Mouse (Mus musculus) lung, embryonic 14.5 days (tissue): ENCODE results near the gene Ubash3b. TPM values are rescaled to one million over a fixed set of nuclear protein-coding genes. Genes with fewer than 3 reads are reported as not detected.

Experiments
- ATAC-seq: fragments of 200-750 bp; cut with Nextera tagmentation; 2 replicates; pipeline ENCODE4 v1.8.0; 2017; ENCODE audit warnings: mild to moderate bottlenecking, moderate TSS enrichment, moderate library complexity; ENCODE audit not compliant: insufficient read depth
- DNase-seq: peaks from one replicate; pipeline ENCODE4 v3.0.0-alpha.2; 2015
- H3K27ac ChIP-seq: fragments of 300-500 bp; sonication (generic); 2 replicates; pipeline ENCODE4 v1.5.1; 2014; ENCODE audit warnings: low read depth, mild to moderate bottlenecking, moderate library complexity
- H3K27me3 ChIP-seq: fragments of 300-500 bp; sonication (generic); 2 replicates; pipeline ENCODE4 v1.6.1; 2014; ENCODE audit warnings: low read length, control low read depth; ENCODE audit not compliant: insufficient read depth
- H3K36me3 ChIP-seq: fragments of 300-500 bp; sonication (generic); 2 replicates; pipeline ENCODE4 v1.6.1; 2014; ENCODE audit warnings: control low read depth; ENCODE audit not compliant: insufficient read depth
- H3K4me1 ChIP-seq: fragments of 300-500 bp; sonication (generic); 2 replicates; pipeline ENCODE4 v1.6.1; 2014; ENCODE audit warnings: antibody characterized with exemption, control low read depth; ENCODE audit not compliant: insufficient read depth
- H3K4me2 ChIP-seq: fragments of 300-500 bp; sonication (generic); 2 replicates; pipeline ENCODE4 v1.6.1; 2014; ENCODE audit warnings: mild to moderate bottlenecking
- H3K4me3 ChIP-seq: fragments of 300-500 bp; sonication (generic); 2 replicates; pipeline ENCODE4 v1.5.1; 2014; ENCODE audit warnings: low read depth, low read length
- H3K9ac ChIP-seq: fragments of 300-500 bp; sonication (generic); 2 replicates; pipeline ENCODE4 v1.6.1; 2014
- H3K9me3 ChIP-seq: fragments of 300-500 bp; sonication (generic); 2 replicates; pipeline ENCODE4 v1.6.1; 2016; ENCODE audit warnings: low read depth, low read length, control low read depth
- CTCF ChIP-seq: IDR thresholded peaks from 2 replicates; pipeline ENCODE4 v1.5.1; 2016; ENCODE audit warnings: antibody characterized with exemption, low read depth
- WGBS: fragments of 180-500 bp; shearing (Covaris S2); extraction: QIAGEN DNeasy Blood & Tissue Kit; methylation state at CpG from one replicate; pipeline ENCODE4 v1.1.7; 2014; 5-methylcytosine and 5-hydroxymethylcytosine counted together
- polyA plus RNA-seq: library from polyadenylated mRNA; unstranded; fragments of >200 nt; fragmentation: Nextera tagmentation; extraction: Ambion mirVana; gene quantifications from 2 replicates; pipeline ENCODE4 v1.2.1, GENCODE M21; 2014

Ubash3b gene
- polyA plus RNA-seq, 1 experiment from 2014 or later = 8.0 TPM

DNA sequence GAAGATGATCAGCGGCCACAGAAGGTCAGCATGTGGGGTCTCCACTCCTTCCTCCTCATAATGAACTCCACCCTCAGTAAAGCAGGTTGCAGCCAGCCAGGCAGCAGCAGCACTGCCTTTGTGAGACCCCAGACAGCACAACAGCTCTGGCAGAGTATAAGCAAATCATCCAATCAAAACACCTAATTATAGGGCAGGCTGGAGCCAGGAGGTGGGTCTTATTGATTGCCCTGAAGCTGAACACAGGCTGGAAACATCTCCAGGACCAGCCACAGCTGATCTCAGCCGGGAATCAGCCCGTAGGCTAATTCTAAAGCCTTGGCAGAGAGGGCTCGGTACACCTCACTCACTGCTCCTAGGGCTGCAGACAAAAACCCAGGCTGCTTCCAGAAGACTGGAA lies 85.3 kb downstream of the Ubash3b start:
- no peak for DNase-seq
- no peak for TF ChIP-seq CTCF
- 66% methylated on average over 4 of the region's 4 CpGs for WGBS

DNA sequence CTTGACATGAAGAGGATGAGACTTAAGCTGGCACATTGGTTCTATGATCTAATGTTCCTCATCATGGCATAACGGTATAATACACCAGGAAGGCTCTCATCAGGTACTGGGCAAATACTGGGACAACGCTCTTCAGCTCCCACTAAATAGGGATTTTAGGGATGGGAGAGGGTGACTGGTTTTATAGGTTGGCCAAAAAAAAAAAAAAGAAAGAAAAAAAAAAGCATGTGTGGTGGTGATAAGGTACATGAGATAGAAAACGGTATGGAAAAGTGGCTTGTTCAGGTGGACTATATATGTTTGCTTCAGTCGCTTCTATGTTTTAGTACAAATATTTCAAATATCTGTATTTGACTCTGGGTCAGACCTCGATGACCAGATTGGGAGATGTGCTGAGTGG lies 86.0 kb downstream of the Ubash3b start:
- no peaks in the 10 kb centered on the region for H3K4me1 ChIP-seq
- H3K9ac ChIP-seq = no peak overlapping the region
- WGBS = 90% methylated on average over 5 of the region's 5 CpGs
- ATAC-seq (no peak), DNase-seq (no peak)
- no peak overlapping the region for H3K4me2 ChIP-seq
- no peak overlapping the region for H3K4me3 ChIP-seq
- H3K9me3 ChIP-seq = no peaks in the 10 kb centered on the region
- H3K36me3 ChIP-seq = no peaks in the 10 kb centered on the region
- no peaks in the 10 kb centered on the region for H3K27me3 ChIP-seq
- no peak for TF ChIP-seq CTCF
- no peak overlapping the region for H3K27ac ChIP-seq

More for the DNA sequence above, 85.3 kb downstream of the Ubash3b start:
- Histone ChIP-seq H3K4me3 (no peak overlapping the region), H3K4me1 (no peaks in the 10 kb centered on the region), H3K27me3 (no peaks in the 10 kb centered on the region), H3K9ac (no peak overlapping the region), H3K36me3 (no peaks in the 10 kb centered on the region), H3K4me2 (no peak overlapping the region), H3K27ac (no peak overlapping the region), H3K9me3 (no peaks in the 10 kb centered on the region)
- no peak for ATAC-seq

DNA sequence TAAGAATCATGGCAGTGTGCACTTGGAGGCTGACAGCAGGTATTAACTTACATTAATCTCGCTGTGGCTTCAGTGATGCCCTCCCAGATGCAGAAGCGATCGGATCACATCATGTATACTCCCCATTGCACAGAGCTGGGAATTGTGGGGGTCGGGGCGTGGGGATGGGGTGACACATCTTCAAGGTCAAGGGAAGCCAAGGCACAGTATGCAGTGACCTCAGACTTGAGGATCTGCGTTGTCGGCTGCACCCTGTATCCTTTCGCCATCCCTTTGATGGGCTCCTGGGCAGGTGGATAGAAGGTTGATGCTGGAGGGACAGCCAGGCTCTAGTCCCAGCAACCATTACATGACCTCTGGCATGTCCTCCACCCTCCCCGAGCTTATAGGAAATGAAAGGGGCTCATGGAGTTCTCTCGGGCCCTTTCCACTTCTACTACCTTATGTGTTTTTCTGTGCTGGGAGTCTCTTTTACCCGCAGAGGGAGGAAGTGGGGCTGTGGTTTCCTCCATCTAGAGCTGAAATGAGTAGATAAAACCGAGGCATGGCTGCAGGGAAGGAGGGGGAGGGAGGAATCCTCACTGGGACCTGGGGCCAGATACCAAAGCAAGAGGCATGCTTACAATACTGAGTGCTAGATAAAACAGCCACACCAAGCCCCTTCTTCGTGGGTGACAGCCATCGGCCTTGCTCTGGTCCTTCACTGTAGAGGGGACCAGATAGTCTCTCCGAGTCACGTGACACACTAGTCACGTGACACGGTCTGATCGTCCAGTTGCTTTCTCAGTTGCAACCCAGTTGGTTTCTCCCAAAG lies 88.1 kb downstream of the Ubash3b start:
- Histone ChIP-seq H3K4me3 (no peak overlapping the region), H3K27ac (no peak overlapping the region), H3K4me2 (no peak overlapping the region), H3K27me3 (no peaks in the 10 kb centered on the region), H3K36me3 (no peaks in the 10 kb centered on the region), H3K9me3 (no peaks in the 10 kb centered on the region), H3K9ac (no peak overlapping the region), H3K4me1 (peaks cover under 1% of the 10 kb centered on the region; the same call in 1 of the 2 replicates)
- 81% methylated on average over 19 of the region's 19 CpGs for WGBS
- DNase-seq = no peak
- ATAC-seq = no peak
- TF ChIP-seq CTCF = no peak

DNA sequence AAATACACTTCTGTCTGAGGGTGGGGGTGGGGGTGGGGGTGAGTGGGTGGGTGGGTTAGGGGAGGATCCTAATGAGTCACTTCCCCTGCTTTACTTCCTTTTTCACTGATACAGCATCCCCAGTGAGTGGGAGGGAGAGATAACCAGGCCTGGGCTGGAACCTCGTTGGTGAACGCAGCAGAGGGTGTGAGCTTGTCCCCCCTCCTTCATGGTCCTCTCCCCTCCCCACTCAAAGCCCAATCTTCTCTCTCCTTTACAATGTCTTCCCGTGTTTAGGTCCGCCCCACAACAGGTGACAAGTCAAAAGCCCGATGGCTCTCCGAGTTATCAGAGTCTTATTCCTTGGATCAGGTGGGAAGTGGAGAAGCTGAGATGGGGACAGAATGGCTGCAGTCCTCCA lies 88.7 kb downstream of the Ubash3b start:
- Histone ChIP-seq H3K9ac (no peak overlapping the region), H3K4me3 (no peak overlapping the region), H3K27me3 (no peaks in the 10 kb centered on the region), H3K9me3 (no peaks in the 10 kb centered on the region), H3K4me1 (peaks cover 7% of the 10 kb centered on the region; the same call in 1 of the 2 replicates), H3K36me3 (no peaks in the 10 kb centered on the region), H3K4me2 (no peak overlapping the region), H3K27ac (no peak overlapping the region)
- 53% methylated on average over 6 of the region's 6 CpGs for WGBS
- no peak for TF ChIP-seq CTCF
- 0 out of 2 replicates have a peak, but pooled peaks have one; percentile 31 for ATAC-seq
- DNase-seq = no peak

DNA sequence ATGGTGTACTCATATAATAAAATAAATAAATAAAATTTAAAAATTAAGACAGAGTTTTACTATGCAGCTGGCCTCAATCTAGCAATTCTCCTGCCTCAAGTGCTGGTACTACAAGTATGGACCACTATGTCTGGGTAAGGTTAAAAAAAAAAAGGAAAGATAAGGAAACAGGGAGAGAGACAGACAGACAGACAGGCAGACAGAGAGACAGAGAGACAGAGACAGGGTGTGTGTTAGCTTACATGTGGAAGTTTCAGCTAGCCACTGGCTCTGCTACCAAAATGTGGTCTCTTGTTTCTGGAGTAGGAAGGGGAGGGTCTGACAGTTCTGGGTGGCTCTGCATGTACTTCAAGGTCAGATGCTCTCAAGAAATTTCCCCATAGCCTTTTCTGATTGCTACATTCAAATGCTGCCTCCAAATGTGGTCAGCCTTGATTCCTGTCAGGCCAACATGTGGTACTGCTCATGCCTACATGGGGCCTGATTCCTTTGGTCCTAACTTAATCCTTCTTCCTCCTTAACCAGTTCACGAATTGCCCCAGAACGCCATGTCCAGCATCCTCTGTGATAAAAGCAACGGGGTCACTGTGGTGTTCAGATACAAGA lies 89.5 kb downstream of the Ubash3b start:
- Histone ChIP-seq H3K4me1 (peaks cover 9% of the 10 kb centered on the region; the same call in 1 of the 2 replicates), H3K27ac (no peak overlapping the region), H3K36me3 (no peaks in the 10 kb centered on the region), H3K9me3 (no peaks in the 10 kb centered on the region), H3K27me3 (no peaks in the 10 kb centered on the region), H3K4me3 (no peak overlapping the region), H3K9ac (no peak overlapping the region), H3K4me2 (no peak overlapping the region)
- TF ChIP-seq CTCF = no peak
- DNase-seq (no peak), ATAC-seq (no peak)
- WGBS = 54% methylated on average over 3 of the region's 3 CpGs

DNA sequence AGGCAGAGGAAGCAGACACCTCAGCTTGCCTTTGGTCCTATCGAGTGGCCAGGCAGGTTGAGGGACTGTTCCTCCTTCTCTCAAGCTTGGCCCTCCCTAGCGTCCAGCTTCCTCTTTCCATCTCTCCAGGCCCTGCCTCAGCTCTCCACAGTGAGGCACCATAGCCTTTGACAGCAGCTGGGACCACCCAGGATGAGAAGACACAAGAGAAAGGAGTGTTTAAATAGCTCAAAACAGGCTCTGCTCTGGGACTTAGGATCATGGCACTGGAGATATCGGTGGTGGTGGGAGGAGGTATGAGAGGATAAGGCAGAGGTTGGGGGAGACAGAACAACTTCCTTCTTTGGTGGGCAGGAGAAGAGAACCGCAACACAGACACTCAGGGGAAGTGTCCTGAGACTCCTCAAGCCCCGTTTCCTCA lies 90.7 kb downstream of the Ubash3b start:
- DNase-seq (peak; percentile 61), ATAC-seq (peak; percentile 33; the same call in 1 of the 2 replicates)
- no peak overlapping the region for H3K9ac ChIP-seq
- WGBS = 43% methylated on average over 5 of the region's 5 CpGs
- no peaks in the 10 kb centered on the region for H3K36me3 ChIP-seq
- peaks cover 9% of the 10 kb centered on the region; the same call in 1 of the 2 replicates for H3K4me1 ChIP-seq
- H3K4me2 ChIP-seq = no peak overlapping the region
- no peaks in the 10 kb centered on the region for H3K9me3 ChIP-seq
- H3K27ac ChIP-seq = no peak overlapping the region
- peak; percentile 30; the same call in 1 of the 2 replicates for TF ChIP-seq CTCF
- no peak overlapping the region for H3K4me3 ChIP-seq
- no peaks in the 10 kb centered on the region for H3K27me3 ChIP-seq

DNA sequence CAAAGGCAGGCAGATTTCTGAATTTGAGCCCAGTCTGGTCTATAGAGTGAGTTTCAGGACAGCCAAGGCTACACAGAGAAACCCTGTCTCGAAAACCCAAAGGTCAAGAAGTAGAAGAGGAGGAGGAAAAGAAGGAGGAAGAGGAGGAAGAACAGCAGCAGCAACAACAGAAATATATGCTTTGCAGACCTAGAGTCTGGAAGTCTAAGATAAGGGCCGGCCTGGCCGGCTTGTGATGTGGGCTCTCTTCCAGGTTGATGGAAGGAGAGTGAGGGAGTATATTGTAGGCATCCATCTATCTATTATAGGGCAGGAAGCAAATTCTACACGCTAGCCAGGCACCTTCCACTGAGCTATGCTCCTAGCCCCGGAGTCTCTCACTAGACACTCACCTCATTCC lies 92.0 kb downstream of the Ubash3b start:
- Histone ChIP-seq H3K4me1 (peaks cover 9% of the 10 kb centered on the region; the same call in 1 of the 2 replicates), H3K9ac (no peak overlapping the region), H3K4me2 (no peak overlapping the region), H3K4me3 (no peak overlapping the region), H3K36me3 (no peaks in the 10 kb centered on the region), H3K9me3 (no peaks in the 10 kb centered on the region), H3K27ac (no peak overlapping the region), H3K27me3 (no peaks in the 10 kb centered on the region)
- DNase-seq (no peak), ATAC-seq (no peak)
- 66% methylated on average over 5 of the region's 5 CpGs for WGBS
- no peak for TF ChIP-seq CTCF
